Mouse (Mus musculus) liver, embryonic 11.5 days (tissue): Measurements from ENCODE around the gene Gm5114. TPM values are rescaled to one million over a fixed set of nuclear protein-coding genes. Genes with fewer than 3 reads are reported as not detected.
"Not testable (repeated sequence)": the region's sequence is repeated elsewhere in the genome, so short reads cannot be mapped to it uniquely, and the experiment has no call there.

Source experiments
- ATAC-seq: fragments of 200-750 bp; cut with Nextera tagmentation; replicated peaks from 2 replicates; pipeline ENCODE4 v1.8.0; 2017; ENCODE audit warnings: moderate number of reproducible peaks, mild to moderate bottlenecking, moderate TSS enrichment, moderate library complexity; ENCODE audit not compliant: low FRiP score
- DNase-seq: peaks from one replicate; pipeline ENCODE4 v3.0.0-alpha.2; 2017; ENCODE audit warnings: low spot score
- H3K27ac ChIP-seq: fragments of 300-500 bp; sonication (generic); 2 replicates; pipeline ENCODE4 v1.5.1; 2014; ENCODE audit warnings: mild to moderate bottlenecking, low read depth, low read length, control low read depth
- H3K27me3 ChIP-seq: fragments of 300-500 bp; sonication (generic); replicated peaks from 2 replicates; pipeline ENCODE4 v1.6.1; 2014; ENCODE audit warnings: low read length, mixed read lengths; ENCODE audit not compliant: control insufficient read depth, insufficient read depth
- H3K36me3 ChIP-seq: fragments of 300-500 bp; sonication (generic); 2 replicates; pipeline ENCODE4 v1.6.1; 2014; ENCODE audit warnings: mild to moderate bottlenecking, low read length, moderate library complexity, mixed read lengths; ENCODE audit not compliant: control insufficient read depth, insufficient read depth
- H3K4me1 ChIP-seq: fragments of 300-500 bp; sonication (generic); replicated peaks from 2 replicates; pipeline ENCODE4 v1.6.1; 2014; ENCODE audit warnings: low read length, mixed read lengths; ENCODE audit not compliant: control insufficient read depth, insufficient read depth
- H3K4me2 ChIP-seq: fragments of 300-500 bp; sonication (generic); 2 replicates; pipeline ENCODE4 v1.6.1; 2014; ENCODE audit warnings: mild to moderate bottlenecking, control low read depth, moderate library complexity
- H3K4me3 ChIP-seq: fragments of 300-500 bp; sonication (generic); 2 replicates; pipeline ENCODE4 v1.5.1; 2014; ENCODE audit warnings: low read depth, low read length, control low read depth
- H3K9ac ChIP-seq: fragments of 300-500 bp; sonication (generic); 2 replicates; pipeline ENCODE4 v1.6.1; 2014; ENCODE audit warnings: low read depth, low read length, control low read depth
- H3K9me3 ChIP-seq: fragments of 300-500 bp; sonication (generic); 2 replicates; pipeline ENCODE4 v1.6.1; 2016; ENCODE audit warnings: low read length, inconsistent platforms, mixed read lengths; ENCODE audit not compliant: control insufficient read depth
- WGBS: fragments of 180-500 bp; shearing (Covaris S2); extraction: QIAGEN DNeasy Blood & Tissue Kit; methylation state at CpG from one replicate; pipeline ENCODE4 v1.1.7; 2014; 5-methylcytosine and 5-hydroxymethylcytosine counted together
- microRNA-seq: library from miRNA; unstranded; fragments of <30 nt; microRNA quantifications from one replicate; pipeline ENCODE4, GENCODE M21; 2017; ENCODE audit warnings: borderline number of aligned reads
- polyA plus RNA-seq: library from polyadenylated mRNA; unstranded; fragments of >200 nt; fragmentation: Nextera tagmentation; extraction: Ambion mirVana; gene quantifications from 2 replicates; pipeline ENCODE4 v1.2.1, GENCODE M21; 2014

Gm5114 gene
- not detected in 2 replicates for polyA plus RNA-seq

GRCm38 (mm10) chr7:39413060-39413459 lies at the start of gene Gm5114:
TSS of gene Gm5114 (minus strand) at chr7:39413160.
- H3K4me3 ChIP-seq, H3K9ac ChIP-seq, H3K27me3 ChIP-seq, DNase-seq, H3K4me2 ChIP-seq, H3K27ac ChIP-seq, ATAC-seq, H3K9me3 ChIP-seq, H3K4me1 ChIP-seq, H3K36me3 ChIP-seq: not testable (repeated sequence)
- 47% methylated on average over 1 of the region's 1 CpGs for WGBS

DNA sequence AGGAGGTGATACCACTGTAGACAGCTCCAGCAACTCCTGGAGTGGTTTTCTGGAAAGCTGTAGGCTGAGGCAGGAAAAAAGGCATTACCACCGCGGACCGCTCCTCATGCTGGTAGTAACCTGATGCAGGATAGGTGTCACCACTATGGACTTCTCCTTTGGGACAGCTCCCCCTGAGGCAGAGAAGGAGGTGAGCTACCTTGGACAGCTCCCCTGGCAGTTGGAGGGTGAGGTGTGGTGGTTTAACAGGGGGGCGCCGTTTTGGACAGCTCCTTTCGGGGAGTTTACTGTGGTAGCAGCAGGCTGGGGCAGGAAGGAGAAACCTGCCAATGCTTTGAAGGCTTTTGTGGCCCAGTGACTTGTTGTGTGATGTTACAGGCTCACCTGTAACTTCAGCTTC lies 42.8 kb upstream of the Gm5114 start:
- Histone ChIP-seq H3K4me3 (no peak overlapping the region), H3K4me1 (no peaks in the 10 kb centered on the region), H3K36me3 (no peaks in the 10 kb centered on the region), H3K27ac (no peak overlapping the region), H3K9me3 (no peaks in the 10 kb centered on the region), H3K27me3 (no peaks in the 10 kb centered on the region), H3K4me2 (no peak overlapping the region), H3K9ac (no peak overlapping the region)
- DNase-seq (peak; percentile 58), ATAC-seq (peak; percentile 62; the same call in 1 of the 2 replicates)
- 22% methylated on average over 6 of the region's 6 CpGs for WGBS

DNA sequence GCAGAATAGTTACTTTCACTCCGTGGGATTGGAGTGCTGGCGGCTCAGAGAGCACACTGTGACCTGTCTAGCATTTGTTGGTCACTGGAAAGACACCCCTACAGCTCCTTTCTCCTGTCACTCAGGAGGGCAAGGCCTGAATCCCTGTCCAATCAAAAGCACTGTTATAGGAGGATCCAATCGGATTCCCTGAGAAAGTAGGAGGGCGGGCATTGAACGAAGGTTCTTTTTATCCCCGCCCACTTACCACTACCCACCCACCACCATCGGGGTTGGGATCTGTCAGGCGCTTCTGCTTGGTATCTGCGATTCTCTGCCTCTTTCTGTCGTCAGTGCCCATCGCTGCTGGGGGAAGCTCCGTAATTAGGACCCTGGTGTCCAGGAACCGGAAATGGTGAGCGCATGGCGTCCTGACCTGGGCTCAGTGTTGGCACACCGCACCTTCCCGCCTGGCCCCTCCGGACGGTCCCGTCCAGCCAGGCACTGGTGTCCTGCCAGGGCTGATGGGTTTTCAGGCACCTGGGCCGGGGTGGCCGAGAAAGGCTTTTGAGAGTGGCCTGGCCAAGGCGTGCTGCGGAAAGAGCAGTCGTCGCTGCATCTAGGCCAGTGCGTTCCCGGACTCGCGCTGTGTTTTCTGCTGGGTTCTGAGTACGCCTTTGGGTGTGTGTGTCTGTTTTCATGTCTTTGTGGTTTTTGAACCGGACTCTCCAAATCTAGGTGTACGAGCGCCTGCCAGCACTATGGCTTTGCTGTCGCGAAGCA lies 36.5 kb upstream of the Gm5114 start:
- peaks cover 6% of the 10 kb centered on the region for H3K4me1 ChIP-seq
- 4% methylated on average over 36 of the region's 36 CpGs for WGBS
- DNase-seq (peak; percentile 70), ATAC-seq (peak; percentile 100)
- peak overlapping the region; percentile 65 for H3K4me3 ChIP-seq
- H3K9ac ChIP-seq = peak overlapping the region; percentile 69
- H3K27me3 ChIP-seq = no peaks in the 10 kb centered on the region
- peak overlapping the region; percentile 69 for H3K4me2 ChIP-seq
- H3K27ac ChIP-seq = no peak overlapping the region
- no peaks in the 10 kb centered on the region for H3K9me3 ChIP-seq
- H3K36me3 ChIP-seq = no peaks in the 10 kb centered on the region

DNA sequence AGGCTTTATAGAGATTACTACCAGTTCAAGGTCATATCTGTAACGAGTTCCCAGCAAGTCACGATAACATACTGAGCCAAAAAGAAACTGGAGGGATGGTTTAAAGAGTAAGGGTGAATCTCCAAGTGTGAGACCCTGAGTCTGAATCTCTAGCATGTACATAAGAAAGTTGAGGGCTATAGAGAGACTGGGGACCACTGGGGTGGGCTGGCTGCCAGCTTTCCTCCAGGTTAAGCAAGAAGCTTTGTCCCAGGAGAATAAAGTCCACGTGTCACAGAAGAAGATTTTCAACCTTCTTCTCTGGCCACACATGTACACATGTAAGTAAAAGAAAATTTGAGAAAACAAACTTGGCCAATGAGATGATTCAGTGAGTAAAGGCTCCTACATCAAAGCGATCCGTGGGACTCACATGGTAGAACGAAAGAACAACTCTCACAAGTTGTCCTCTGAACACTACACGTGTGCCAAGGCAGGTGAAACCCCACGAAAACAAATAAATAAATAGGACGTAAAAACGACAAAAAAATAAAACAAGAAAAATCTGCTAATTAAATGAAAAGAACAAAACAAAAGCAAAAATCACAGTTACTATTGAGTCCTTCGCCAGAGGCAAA lies 35.8 kb upstream of the Gm5114 start:
- H3K9me3 ChIP-seq = no peaks in the 10 kb centered on the region
- peak overlapping the region; percentile 65 for H3K4me3 ChIP-seq
- H3K27me3 ChIP-seq = no peaks in the 10 kb centered on the region
- 56% methylated on average over 11 of the region's 11 CpGs for WGBS
- H3K9ac ChIP-seq = 0 out of 2 replicates have a peak overlapping the region, but pooled peaks have one; percentile 9
- H3K36me3 ChIP-seq = no peaks in the 10 kb centered on the region
- ATAC-seq (no peak), DNase-seq (no peak)
- H3K4me1 ChIP-seq = peaks cover 6% of the 10 kb centered on the region
- no peak overlapping the region for H3K27ac ChIP-seq
- H3K4me2 ChIP-seq = peak overlapping the region; percentile 69

DNA sequence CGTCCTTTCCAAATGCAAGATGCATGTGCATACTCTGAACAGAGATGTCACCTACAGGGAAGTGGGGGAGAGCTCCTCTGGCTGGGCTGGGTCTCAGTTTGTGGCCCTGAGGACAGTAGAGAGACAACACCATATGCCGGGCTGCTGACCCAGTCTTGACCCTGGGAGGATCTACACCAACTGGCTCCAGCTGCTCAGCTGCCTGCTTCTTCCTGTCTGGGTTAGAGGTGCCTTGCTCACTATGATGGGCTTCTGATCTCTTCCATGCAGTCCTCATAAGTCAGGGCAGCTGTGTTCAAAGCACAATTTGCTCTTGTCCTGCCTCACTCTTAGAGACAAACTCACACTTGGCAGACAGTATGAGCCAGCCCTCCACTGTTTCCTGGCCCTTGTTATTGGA lies 28.3 kb upstream of the Gm5114 start:
- no peaks in the 10 kb centered on the region; the same call in 1 of the 2 replicates for H3K9me3 ChIP-seq
- no peaks in the 10 kb centered on the region for H3K4me1 ChIP-seq
- no peak overlapping the region for H3K4me3 ChIP-seq
- DNase-seq (no peak), ATAC-seq (no peak)
- H3K9ac ChIP-seq = no peak overlapping the region
- no peak overlapping the region for H3K27ac ChIP-seq
- no peak overlapping the region for H3K4me2 ChIP-seq
- no peaks in the 10 kb centered on the region for H3K27me3 ChIP-seq
- whole genome bisulfite sequencing = 53% methylated on average over 2 of the region's 2 CpGs
- no peaks in the 10 kb centered on the region for H3K36me3 ChIP-seq

DNA sequence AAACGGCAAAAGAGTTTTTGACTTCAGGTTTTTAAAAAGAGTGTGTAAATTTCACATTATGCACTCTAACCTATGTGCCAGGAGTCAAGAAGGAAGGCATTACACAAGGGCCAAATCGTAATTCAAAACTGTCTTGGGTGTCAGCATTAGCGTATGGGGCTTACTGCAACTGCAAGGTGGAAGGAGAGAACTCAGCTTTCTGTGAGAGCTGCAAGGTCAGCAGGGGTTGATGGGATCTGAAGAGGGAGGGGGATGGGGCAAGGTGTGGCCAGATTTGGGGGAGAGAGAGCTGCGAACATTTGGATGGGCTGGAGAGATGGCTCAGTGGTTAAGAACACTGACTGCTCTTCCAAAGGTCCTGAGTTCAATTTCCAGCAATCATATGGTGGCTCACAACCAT lies 27.4 kb upstream of the Gm5114 start:
- DNase-seq (no peak), ATAC-seq (no peak)
- WGBS = 72% methylated on average over 4 of the region's 4 CpGs
- Histone ChIP-seq H3K27me3 (no peaks in the 10 kb centered on the region), H3K36me3 (no peaks in the 10 kb centered on the region), H3K9ac (no peak overlapping the region), H3K9me3 (no peaks in the 10 kb centered on the region; the same call in 1 of the 2 replicates), H3K4me1 (no peaks in the 10 kb centered on the region), H3K4me3 (no peak overlapping the region), H3K4me2 (no peak overlapping the region), H3K27ac (no peak overlapping the region)

Small RNA genes lying within 50 kb of the gene (microRNA-seq; reads per million reads assigned to microRNA genes)
- gene Gm27437 = not detected

Other genes with a start within 250 kb of the Gm5114 start
- gene Zfp619, start 104.6 kb upstream of the Gm5114 start, polyA plus RNA-seq = 0.83 and 1.2 TPM in 2 replicates